Mouse (Mus musculus) liver, postnatal 0 days (tissue): ENCODE data around the gene Clec2g.

Source experiments
- CTCF ChIP-seq: sonication (generic); IDR thresholded peaks from 2 replicates; pipeline ENCODE4 v1.5.1; 2016; ENCODE audit warnings: antibody characterized with exemption, low read depth
- EP300 ChIP-seq: IDR thresholded peaks from 2 replicates; pipeline ENCODE4 v1.6.1; 2016; ENCODE audit warnings: antibody characterized with exemption, low read depth, mild to moderate bottlenecking

DNA sequence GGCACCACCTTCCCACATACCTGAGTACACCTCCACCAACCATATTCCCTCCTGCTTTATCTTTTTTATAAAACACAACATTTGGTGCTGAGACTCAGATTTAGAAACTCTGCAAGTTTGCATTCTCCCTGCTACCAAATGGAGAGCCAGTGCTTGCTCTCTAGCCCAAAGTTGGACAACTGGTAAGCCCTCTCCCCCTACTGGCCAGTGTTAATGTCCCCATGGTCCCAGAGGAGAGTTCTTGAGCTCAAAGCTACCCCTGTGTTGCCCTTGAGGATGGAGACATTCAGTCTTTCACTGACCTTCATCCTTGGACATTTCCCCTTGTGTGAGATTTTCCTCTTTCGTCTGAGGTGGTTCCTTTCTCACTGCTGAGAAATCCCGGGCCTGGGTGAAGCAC is 34.1 kb upstream of the Clec2g start:
- 0 out of 2 replicates have a peak, but pooled peaks have one; percentile 21 for TF ChIP-seq CTCF
- no peak for TF ChIP-seq EP300
